Mouse (Mus musculus): ENCODE results near the gene Tph2. TPM values are rescaled to one million over a fixed set of nuclear protein-coding genes. Genes with fewer than 3 reads are reported as not detected.

Gene Tph2
- polyA plus RNA-seq, 1 experiment: 0.43 TPM

Other genes with a start within 250 kb of the Tph2 start
- 14.2 and 15.3 TPM in 2 replicates for gene Tbc1d15, start 66.4 kb upstream of the Tph2 start, polyA plus RNA-seq (2012; rRNA removed)
- 15.3 and 17.8 TPM in 2 replicates for gene Rab21, start 130.6 kb upstream of the Tph2 start, polyA plus RNA-seq (2012; rRNA removed)
- gene Tmem19, start 177.5 kb upstream of the Tph2 start, polyA plus RNA-seq (2012; rRNA removed): 16.6 and 21.0 TPM in 2 replicates
- 4.3 and 5.6 TPM in 2 replicates for gene Thap2, start 199.4 kb upstream of the Tph2 start, polyA plus RNA-seq (2012; rRNA removed)
- gene Zfc3h1, start 199.9 kb upstream of the Tph2 start, polyA plus RNA-seq (2012; rRNA removed): 26.4 and 30.7 TPM in 2 replicates

Data from gonadal fat pad, adult 2 months (tissue).